Mouse (Mus musculus) activated CD4-positive, CD25-positive, alpha-beta regulatory T cell, adult 4 months (primary cell): ENCODE data around the gene Hint2. TPM values are rescaled to one million over a fixed set of nuclear protein-coding genes. Genes with fewer than 3 reads are reported as not detected.

Experiments
- ATAC-seq: one replicate; pipeline ENCODE4 v1.8.0; 2017
- polyA plus RNA-seq, 2 experiments: library from polyadenylated mRNA; unstranded; fragments of 100-300 nt; shearing (Covaris generic); gene quantifications; one replicate each; pipeline ENCODE4 v1.2.1; 2017

Gene Hint2
- 10 to 100 TPM; 41.0 to 42.7 TPM for polyA plus RNA-seq

DNA sequence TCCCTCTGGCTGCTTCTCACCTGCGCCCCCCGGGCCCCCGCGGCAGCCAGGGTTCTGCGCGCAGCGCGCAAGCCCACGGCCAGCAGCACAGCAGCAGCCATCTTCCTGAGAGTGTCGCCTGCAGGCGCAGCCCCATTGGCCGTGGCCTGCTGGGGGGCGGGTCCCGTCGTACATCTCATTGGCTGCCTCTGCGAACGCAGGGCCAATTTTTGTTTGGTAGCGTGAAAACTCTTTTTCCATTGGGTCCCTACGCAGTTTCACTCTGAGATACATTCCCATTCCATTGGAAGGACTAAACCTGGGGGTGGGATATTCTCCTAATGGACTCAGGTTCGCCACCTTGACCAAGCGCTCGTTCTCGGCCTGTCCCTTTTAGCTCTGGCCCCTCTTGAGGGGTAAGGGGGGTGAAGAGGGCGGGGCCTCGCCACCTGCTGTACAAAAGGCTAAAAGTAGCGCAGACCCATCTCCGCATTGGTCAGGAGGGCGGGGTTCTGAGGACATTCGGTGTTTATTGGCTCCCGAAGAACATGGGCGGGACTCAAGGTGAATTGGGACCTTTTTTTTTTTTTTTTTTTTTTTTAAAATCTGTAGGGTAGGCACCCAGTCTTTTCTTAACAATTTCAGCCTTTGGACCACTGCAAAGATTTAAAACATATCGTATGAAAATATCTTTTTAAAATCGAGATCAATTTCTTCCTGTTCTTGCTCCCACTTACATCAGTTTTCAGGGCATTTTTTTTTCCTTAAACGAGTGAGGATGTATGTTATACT is at the start of gene Hint2:
Gene Hint2 (minus strand): TSS at position 128 of the 771 bp plus-strand sequence.
- peak; percentile 96 for ATAC-seq

GRCm38 (mm10) chr4:43705991-43706390 is 49.7 kb upstream of the Hint2 start:
- ATAC-seq: no peak

DNA sequence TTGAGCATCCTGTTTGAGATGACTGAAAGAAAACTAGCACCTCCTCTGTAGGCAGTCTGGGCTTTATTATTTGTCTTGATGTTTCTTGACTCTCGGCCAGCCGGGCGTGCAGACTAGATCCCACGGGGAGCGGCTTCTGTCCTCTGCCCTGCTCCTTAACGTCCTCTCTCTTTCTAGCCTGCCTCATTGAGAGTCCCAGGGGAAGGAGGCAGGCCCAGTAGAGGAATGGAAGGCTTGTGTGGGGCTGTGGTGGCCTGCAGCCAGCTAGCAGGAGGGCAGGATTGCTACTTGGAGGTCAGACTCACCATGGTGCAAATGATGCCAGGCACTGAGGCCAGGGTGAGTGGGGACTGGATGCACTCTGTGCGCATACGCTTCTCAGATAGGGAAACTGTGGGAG is 47.6 kb upstream of the Hint2 start:
- no peak for ATAC-seq

GRCm38 (mm10) chr4:43703439-43703838 is 47.2 kb upstream of the Hint2 start:
- no peak for ATAC-seq

DNA sequence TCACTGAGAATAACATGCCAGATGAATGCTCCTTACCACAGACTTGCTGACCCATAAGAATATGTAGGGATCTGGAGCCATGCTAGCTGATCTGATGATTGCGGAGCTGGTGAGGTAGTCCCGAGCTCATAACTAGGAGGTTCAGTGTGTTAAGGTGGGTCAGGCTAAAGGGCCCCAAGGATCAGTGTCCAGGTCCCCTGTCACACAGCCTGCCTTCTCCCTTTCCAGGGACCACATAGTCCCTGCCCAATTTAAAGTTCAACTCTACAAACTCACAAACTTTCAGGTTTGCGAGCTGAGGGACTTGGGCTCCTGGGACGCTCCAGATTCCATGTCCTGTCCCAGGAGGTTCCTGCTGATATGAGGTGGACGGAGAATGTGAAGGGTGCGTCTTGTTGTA is 44.4 kb upstream of the Hint2 start, which contains the start of gene Olfr70:
Gene Olfr70 (minus strand): TSS at position 101 of the 400 bp plus-strand sequence.
- ATAC-seq: no peak

DNA sequence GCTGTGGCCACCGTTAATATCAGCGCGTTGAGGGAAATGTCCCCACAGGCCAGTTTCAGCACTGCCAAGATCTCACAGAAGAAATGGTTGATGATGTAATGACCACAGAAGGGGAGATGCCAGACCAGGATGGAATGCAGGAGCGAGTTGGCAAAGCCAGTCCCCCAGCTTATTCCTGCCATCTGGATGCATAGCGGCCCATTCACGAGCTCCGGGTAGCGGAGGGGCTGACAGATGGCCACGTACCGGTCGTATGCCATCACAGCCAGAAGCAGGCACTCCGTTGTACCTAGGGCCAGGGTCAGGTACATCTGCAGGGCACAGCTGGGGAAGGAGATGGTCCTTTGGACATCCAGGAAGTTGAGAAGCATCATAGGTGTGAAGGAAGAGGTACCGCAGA is 40.3 kb upstream of the Hint2 start:
- no peak for ATAC-seq

DNA sequence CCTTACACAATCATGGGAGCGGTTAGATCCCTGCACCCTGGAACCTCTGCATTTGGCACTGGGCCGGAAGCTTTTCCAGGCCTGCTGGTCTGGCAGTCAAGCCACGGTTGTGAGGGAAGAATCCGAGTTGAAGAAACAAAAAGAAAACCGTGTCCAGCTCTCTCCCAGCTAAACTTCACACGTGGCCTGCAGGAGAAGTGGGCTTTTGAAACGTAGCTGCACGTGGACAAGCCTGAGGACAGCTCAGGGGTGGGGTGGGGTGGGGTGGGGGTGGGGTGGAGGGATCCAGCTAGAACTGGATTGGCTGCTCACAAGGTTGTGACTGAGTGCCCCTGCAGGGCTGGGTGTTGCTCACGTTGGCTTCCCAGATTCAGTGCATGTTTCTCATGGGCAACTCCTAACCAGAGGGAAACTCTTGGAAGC is 39.0 kb upstream of the Hint2 start:
- no peak for ATAC-seq

DNA sequence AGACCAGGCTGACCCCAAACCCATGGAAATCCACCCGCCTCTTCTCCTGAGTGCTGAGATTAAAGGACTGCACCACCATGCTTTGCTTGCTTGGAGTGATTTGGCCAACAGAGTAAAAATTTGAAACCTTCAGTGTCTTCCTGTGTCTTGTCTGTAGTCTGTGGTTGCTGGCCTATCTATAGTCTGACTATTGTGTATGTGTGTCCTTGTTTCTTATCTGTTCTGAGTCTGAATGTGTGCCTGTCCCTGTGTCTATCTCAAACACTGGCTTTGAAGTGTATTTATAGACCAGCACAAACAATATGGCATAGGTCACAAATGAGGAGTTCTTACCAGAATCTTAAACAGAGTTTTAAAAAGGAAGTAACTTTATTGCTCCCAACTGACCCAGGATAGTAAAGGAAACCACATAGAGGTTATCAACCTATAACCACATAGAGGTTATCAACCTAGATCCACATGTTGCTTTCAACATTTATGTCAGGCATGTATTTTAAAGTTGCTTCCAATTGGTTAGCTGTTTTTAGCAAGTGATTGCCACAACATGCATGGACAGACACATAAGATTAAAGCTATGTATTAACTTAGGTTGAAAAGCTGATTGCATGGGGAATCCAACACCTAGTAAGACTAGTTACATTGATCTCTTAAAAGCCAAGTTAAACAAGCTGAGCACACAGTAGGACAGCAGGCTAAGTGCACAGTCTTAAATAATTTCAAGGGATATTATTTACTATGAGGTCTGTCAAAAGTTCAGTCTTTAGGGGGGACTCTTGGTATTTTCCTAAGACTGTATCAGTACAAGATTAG is 38.4 kb upstream of the Hint2 start:
- no peak for ATAC-seq

DNA sequence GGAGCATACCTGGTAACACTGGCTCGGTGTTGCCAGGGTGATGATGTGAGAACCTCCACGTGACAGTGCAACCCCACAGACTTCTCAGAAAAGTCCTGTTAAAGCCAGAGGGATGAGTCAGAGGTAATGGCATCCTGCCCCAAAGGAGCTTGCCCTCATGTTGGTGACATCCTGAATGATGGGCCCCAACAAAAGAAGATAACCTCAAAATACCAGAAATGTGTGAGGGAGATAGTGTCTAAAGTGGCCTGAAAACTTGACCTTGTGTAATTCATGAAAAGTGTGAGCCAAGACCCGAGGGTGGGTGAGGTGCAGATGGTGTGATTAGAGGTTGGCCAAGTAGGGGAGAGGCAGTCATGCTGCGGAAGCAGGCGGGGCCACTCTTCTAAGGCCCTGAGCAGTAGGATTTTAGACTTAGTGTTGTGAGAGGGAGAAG is 37.6 kb upstream of the Hint2 start:
- ATAC-seq: no peak

- no peak for ATAC-seq
Observed at GRCm38 (mm10) chr4:43691026-43691425, 34.8 kb upstream of the Hint2 start.

DNA sequence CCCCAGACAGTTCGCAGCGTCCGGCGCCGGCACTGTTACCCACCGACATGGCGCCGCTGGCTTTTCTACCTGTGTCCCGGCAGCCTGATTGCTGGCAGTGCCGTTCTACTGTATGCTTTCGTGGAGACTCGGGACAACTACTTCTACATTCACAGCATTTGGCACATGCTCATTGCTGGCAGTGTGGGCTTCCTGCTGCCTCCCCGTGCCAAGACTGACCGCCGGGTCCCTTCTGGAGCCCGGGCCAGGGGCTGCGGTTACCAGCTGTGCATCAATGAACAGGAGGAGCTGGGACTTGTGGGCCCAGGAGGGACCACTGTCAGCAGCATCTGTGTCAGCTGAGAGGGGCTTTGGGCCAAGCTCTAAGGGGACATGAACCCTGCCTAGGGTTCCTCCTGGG is 33.8 kb upstream of the Hint2 start:
- no peak for ATAC-seq

DNA sequence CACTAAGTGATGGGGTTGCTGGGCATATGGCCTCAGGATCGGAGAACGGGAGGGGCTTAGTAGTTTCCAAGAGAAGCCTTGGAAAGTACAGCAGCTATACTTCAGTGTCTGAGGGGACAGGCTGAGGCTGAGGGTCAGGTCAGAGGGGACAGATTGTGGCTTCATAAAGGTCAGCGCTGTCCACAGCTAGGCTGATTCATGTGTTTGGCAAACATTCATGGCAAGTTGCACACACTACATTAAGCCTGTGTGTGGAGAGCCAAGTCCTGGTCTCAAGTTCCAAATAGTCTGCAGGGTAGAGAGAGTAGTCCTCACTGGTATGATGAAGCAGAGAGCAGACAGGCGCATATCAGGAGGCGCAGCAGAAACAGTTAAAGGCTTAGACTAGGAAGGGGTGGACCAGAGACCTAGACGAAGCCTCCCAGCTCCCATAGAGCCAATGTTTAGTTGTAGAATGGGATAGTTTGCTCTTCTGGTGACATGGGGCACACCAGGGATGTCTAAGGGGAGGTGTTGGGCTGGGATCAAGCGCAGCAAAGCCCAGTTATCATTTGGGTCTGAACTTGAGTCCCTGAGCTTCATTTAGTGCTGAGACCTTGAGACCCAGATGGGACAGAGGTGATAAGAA is 23.3 kb upstream of the Hint2 start:
- no peak for ATAC-seq

DNA sequence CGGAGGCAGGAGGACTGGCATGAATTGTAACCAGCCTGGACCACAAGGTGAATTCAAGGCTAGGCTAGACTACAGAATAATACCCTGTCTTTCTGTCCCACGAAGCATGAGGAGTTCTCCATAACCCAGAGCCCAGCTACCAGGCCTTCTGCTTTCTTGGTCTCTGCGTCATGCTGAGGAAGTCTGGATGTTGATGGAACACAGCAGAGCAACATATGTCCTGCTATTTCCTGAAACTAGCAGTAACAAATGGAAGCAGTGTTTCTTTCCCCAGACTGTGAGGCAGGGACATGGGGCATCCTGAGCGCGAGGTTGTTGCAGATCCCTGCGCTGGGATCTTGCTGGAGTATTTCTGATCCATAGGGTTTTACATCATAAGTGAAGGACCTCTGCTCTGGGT is 22.3 kb upstream of the Hint2 start:
- ATAC-seq: no peak

DNA sequence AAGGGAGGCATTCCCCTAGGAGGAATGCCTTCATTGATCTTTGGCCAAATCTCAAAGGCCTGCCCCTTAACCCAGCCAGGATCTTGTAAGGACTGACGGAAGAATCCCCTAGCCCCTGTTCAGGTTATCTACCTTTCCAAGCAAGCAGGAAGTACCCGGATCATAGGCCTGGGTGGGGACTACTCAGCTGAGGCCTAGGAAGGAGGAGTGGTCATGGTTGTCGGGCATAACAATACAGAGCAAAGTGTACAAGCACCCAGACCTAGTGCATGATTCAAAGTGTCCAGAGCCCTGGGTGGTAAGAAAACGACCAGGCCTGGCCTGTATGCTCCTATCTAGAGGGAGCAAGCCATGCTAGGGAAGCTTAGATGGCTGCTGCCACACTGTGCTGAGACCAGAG is 19.3 kb upstream of the Hint2 start:
- no peak for ATAC-seq

GRCm38 (mm10) chr4:43674974-43675373 is 18.7 kb upstream of the Hint2 start:
- ATAC-seq: no peak

DNA sequence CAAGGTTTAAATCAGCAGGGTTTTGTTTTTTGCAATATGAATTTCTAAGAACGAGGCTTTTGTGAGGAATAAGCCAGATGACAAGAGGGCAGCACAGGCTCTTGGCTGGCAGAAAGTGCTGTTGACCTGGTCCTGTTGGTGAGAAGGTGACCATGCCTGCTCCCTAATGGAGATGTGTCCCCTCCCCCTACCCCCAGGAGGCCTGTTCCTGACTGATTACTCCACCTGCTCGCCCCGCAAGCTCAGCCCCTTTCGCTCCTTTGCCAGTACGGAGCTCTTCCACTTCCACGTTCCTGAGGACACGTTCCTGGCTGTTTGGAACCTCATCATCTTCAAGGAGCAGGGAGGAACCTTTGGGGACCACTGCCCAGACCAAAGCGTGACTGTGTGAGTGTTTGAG is 17.4 kb upstream of the Hint2 start:
- ATAC-seq: no peak

DNA sequence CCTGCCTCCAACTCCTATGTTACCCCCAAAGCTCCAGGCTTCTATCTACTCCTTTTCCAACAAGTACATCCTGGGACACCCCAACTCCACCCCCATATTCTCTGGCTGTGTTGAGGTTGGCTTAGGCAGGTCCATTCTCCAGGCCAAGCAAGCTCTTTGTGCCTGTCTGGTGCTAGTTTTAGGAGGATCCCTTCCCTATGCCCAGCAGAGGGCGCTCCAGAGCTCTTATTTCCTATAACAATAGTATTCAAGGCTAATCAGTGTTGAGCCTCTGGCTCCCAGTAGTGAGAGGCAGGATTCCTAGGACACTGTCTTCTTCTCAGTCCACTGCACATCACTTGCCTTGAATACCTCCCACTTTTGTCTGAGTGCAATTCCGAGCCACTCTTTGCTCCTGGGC is 15.8 kb upstream of the Hint2 start:
- no peak for ATAC-seq

- no peak for ATAC-seq
Observed at GRCm38 (mm10) chr4:43669428-43669794, 13.1 kb upstream of the Hint2 start.

DNA sequence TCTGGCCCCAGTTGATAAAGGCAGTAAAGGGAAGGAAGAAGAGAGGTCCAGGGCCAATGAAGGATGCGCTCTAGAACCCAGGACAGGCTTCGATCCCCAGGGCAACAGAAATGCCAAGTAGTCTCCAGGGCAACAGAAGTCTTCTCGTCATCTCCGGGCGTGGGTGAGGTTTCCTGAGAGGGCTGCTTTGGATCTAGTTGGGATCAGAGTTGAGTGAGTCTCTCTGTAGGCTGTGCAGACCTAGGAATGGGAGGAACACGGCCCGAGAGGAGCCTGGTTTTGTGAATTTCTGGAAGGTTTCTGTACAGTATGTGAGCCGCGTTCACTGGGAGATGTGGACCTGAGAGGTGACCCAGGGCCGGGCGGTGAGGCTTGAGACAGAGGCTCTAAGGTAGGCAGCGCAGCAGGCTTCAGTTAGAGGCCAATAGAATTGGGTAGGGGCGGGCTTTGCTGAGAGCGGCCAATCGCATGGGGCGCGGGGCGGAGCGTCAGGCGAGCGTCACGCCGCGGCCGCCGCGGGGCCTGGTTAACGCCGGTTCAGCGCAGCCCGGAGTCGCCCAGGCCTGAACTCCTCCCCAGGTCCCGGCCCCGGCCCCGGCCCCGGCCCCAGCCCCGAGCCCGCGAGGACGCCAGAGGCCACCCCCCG is 12.6 kb upstream of the Hint2 start, which contains the start of the genes Tmem8b and Fam221b:
Gene Tmem8b (plus strand): TSS at position 190 of the 646 bp plus-strand sequence.
Gene Fam221b (minus strand): TSS at position 364 of the 646 bp plus-strand sequence.
- peak; percentile 97 for ATAC-seq

DNA sequence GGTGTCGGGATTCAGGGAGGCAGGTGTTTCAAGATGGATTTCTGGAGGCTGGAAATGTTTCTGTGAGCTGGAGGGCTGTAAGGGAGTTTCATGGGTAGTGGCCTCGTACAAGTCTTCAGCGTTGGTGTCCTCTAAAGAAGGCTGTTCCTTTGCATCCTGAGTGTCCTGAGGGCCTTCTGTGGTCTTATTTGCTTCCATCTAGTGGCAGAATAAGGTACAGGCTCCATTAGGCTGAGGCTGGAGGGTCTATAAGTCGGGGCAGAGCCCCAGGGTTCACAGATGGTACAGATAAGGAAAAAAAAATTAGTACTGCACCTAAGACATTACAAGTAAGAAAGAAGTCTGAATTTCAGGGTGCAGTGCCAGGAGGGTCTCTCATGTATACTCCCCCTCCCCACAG is 10.1 kb upstream of the Hint2 start:
- ATAC-seq: no peak

DNA sequence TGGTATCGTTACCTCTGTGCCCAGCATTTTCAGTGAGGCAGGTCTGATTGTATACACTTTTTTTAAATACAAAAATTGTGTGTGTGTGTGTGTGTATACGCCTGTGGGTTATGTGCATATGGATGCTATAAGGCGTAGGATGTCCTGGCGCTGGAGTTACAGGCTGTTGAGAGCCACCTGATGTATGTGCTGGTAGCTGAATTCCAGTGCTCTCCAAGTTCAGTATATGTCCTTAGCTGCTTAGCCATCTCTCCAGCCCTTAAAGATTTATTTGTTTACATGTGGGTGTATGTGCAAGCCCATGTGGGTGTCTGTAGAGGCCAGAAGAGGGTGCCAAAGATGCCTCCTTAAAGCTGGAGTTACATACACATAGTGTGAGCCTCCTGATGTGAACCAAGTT is 880 bp upstream of the Hint2 start:
- ATAC-seq: no peak

GRCm38 (mm10) chr4:43655656-43656338 is 469 bp downstream of the Hint2 start:
- peak; percentile 4 for ATAC-seq
